Mouse (Mus musculus): Measurements from ENCODE around the gene Cdc25b. TPM values are rescaled to one million over a fixed set of nuclear protein-coding genes. Genes with fewer than 3 reads are reported as not detected.
A peak's percentile ranks its signal among the peaks of the same experiment; 100 is the strongest.

The Cdc25b gene
- polyA plus RNA-seq, 1 experiment: 73.8 TPM

GRCm38 (mm10) chr2:131200710-131201109 lies 14.0 kb downstream of the Cdc25b start:
- no peak overlapping the region for H3K4me3 ChIP-seq (ENCODE audit: insufficient read depth, poor library complexity, severe bottlenecking)
- H3ac ChIP-seq (ENCODE audit: control insufficient read depth, insufficient read length, low read depth): no peak overlapping the region
- no peaks in the 10 kb centered on the region for H3K79me3 ChIP-seq (ENCODE audit: low read depth)
- TF ChIP-seq MYOG (IDR thresholded peaks at IDR 0.05; ENCODE audit: control insufficient read depth, extremely low read depth, insufficient read length): no peak
- TF ChIP-seq MYOD1 (IDR thresholded peaks at IDR 0.05; ENCODE audit: control insufficient read depth, insufficient read length, low read depth): no peak
- TF ChIP-seq MAX (IDR thresholded peaks at IDR 0.05): no peak
- TF ChIP-seq CEBPB (IDR thresholded peaks at IDR 0.05; ENCODE audit: low read depth): no peak
- TF ChIP-seq FOSL1 (IDR thresholded peaks at IDR 0.05; ENCODE audit: insufficient read depth, low read length, poor library complexity, severe bottlenecking): no peak
- TF ChIP-seq CTCF (IDR thresholded peaks at IDR 0.05; ENCODE audit: control insufficient read depth, insufficient read depth, insufficient read length): no peak
- H3K79me2 ChIP-seq (ENCODE audit: control insufficient read depth, insufficient read depth): no peaks in the 10 kb centered on the region
- H3K27me3 ChIP-seq (ENCODE audit: control insufficient read depth, insufficient read depth, insufficient read length): no peaks in the 10 kb centered on the region
- peaks cover 58% of the 10 kb centered on the region for H3K36me3 ChIP-seq (ENCODE audit: control insufficient read depth, insufficient read depth)

- Histone ChIP-seq H3K4me3 (ENCODE audit: insufficient read depth, poor library complexity, severe bottlenecking) (no peak overlapping the region), H3ac (ENCODE audit: control insufficient read depth, insufficient read length, low read depth) (no peak overlapping the region), H3K27me3 (ENCODE audit: control insufficient read depth, insufficient read depth, insufficient read length) (no peaks in the 10 kb centered on the region), H3K36me3 (ENCODE audit: control insufficient read depth, insufficient read depth) (peaks cover 54% of the 10 kb centered on the region), H3K79me2 (ENCODE audit: control insufficient read depth, insufficient read depth) (no peaks in the 10 kb centered on the region), H3K79me3 (ENCODE audit: low read depth) (no peaks in the 10 kb centered on the region)
- no peak for TF ChIP-seq FOSL1 (IDR thresholded peaks at IDR 0.05; ENCODE audit: insufficient read depth, low read length, poor library complexity, severe bottlenecking)
Measured at GRCm38 (mm10) chr2:131201262-131201661, 14.5 kb downstream of the Cdc25b start.

- no peaks in the 10 kb centered on the region for H3K79me2 ChIP-seq (ENCODE audit: control insufficient read depth, insufficient read depth)
- peaks cover 28% of the 10 kb centered on the region for H3K36me3 ChIP-seq (ENCODE audit: control insufficient read depth, insufficient read depth)
- no peaks in the 10 kb centered on the region for H3K79me3 ChIP-seq (ENCODE audit: low read depth)
- no peaks in the 10 kb centered on the region for H3K27me3 ChIP-seq (ENCODE audit: control insufficient read depth, insufficient read depth, insufficient read length)
- TF ChIP-seq CEBPB (IDR thresholded peaks at IDR 0.05; ENCODE audit: low read depth): peak; percentile 52
- no peak for TF ChIP-seq MAX (IDR thresholded peaks at IDR 0.05)
- no peak overlapping the region for H3ac ChIP-seq (ENCODE audit: control insufficient read depth, insufficient read length, low read depth)
- H3K4me3 ChIP-seq (ENCODE audit: insufficient read depth, poor library complexity, severe bottlenecking): no peak overlapping the region
Measured at GRCm38 (mm10) chr2:131203816-131204409, 17.2 kb downstream of the Cdc25b start.

- no peaks in the 10 kb centered on the region for H3K27me3 ChIP-seq (ENCODE audit: control insufficient read depth, insufficient read depth, insufficient read length)
- no peak for TF ChIP-seq CEBPB (IDR thresholded peaks at IDR 0.05; ENCODE audit: low read depth)
- TF ChIP-seq CTCF (IDR thresholded peaks at IDR 0.05; ENCODE audit: control insufficient read depth, insufficient read depth, insufficient read length): no peak
- TF ChIP-seq USF1 (IDR thresholded peaks at IDR 0.05; ENCODE audit: low read depth): peak; percentile 69
- no peak for TF ChIP-seq FOSL1 (IDR thresholded peaks at IDR 0.05; ENCODE audit: insufficient read depth, low read length, poor library complexity, severe bottlenecking)
- peak; percentile 76 for TF ChIP-seq MYOD1 (IDR thresholded peaks at IDR 0.05; ENCODE audit: control insufficient read depth, insufficient read length, low read depth)
- TF ChIP-seq MYOG (IDR thresholded peaks at IDR 0.05; ENCODE audit: control insufficient read depth, extremely low read depth, insufficient read length): no peak
- TF ChIP-seq MAX (IDR thresholded peaks at IDR 0.05): peak; percentile 79
- no peaks in the 10 kb centered on the region for H3K79me3 ChIP-seq (ENCODE audit: low read depth)
- H3K79me2 ChIP-seq (ENCODE audit: control insufficient read depth, insufficient read depth): no peaks in the 10 kb centered on the region
- no peak overlapping the region for H3ac ChIP-seq (ENCODE audit: control insufficient read depth, insufficient read length, low read depth)
- peaks cover 23% of the 10 kb centered on the region for H3K36me3 ChIP-seq (ENCODE audit: control insufficient read depth, insufficient read depth)
- no peak overlapping the region for H3K4me3 ChIP-seq (ENCODE audit: insufficient read depth, poor library complexity, severe bottlenecking)
Measured at GRCm38 (mm10) chr2:131204410-131204981, 17.7 kb downstream of the Cdc25b start.

- Histone ChIP-seq H3K27me3 (ENCODE audit: control insufficient read depth, insufficient read depth, insufficient read length) (no peaks in the 10 kb centered on the region), H3K4me3 (ENCODE audit: insufficient read depth, poor library complexity, severe bottlenecking) (no peak overlapping the region), H3K79me2 (ENCODE audit: control insufficient read depth, insufficient read depth) (peaks cover 4% of the 10 kb centered on the region), H3K79me3 (ENCODE audit: low read depth) (no peaks in the 10 kb centered on the region), H3ac (ENCODE audit: control insufficient read depth, insufficient read length, low read depth) (no peak overlapping the region), H3K36me3 (ENCODE audit: control insufficient read depth, insufficient read depth) (peaks cover 11% of the 10 kb centered on the region)
- TF ChIP-seq MYOG (IDR thresholded peaks at IDR 0.05; ENCODE audit: control insufficient read depth, extremely low read depth, insufficient read length) (no peak), MAX (IDR thresholded peaks at IDR 0.05) (no peak), USF1 (IDR thresholded peaks at IDR 0.05; ENCODE audit: low read depth) (no peak), CTCF (IDR thresholded peaks at IDR 0.05; ENCODE audit: control insufficient read depth, insufficient read depth, insufficient read length) (no peak), FOSL1 (IDR thresholded peaks at IDR 0.05; ENCODE audit: insufficient read depth, low read length, poor library complexity, severe bottlenecking) (no peak), MYOD1 (IDR thresholded peaks at IDR 0.05; ENCODE audit: control insufficient read depth, insufficient read length, low read depth) (no peak), CEBPB (IDR thresholded peaks at IDR 0.05; ENCODE audit: low read depth) (no peak)
Measured at GRCm38 (mm10) chr2:131205521-131206182, 18.9 kb downstream of the Cdc25b start.

- no peak for TF ChIP-seq MYOD1 (IDR thresholded peaks at IDR 0.05; ENCODE audit: control insufficient read depth, insufficient read length, low read depth)
- no peak for TF ChIP-seq CTCF (IDR thresholded peaks at IDR 0.05; ENCODE audit: control insufficient read depth, insufficient read depth, insufficient read length)
- TF ChIP-seq CEBPB (IDR thresholded peaks at IDR 0.05; ENCODE audit: low read depth): no peak
- no peak for TF ChIP-seq MAX (IDR thresholded peaks at IDR 0.05)
- no peak for TF ChIP-seq USF1 (IDR thresholded peaks at IDR 0.05; ENCODE audit: low read depth)
- TF ChIP-seq FOSL1 (IDR thresholded peaks at IDR 0.05; ENCODE audit: insufficient read depth, low read length, poor library complexity, severe bottlenecking): no peak
- TF ChIP-seq MYOG (IDR thresholded peaks at IDR 0.05; ENCODE audit: control insufficient read depth, extremely low read depth, insufficient read length): no peak
- Histone ChIP-seq H3ac (ENCODE audit: control insufficient read depth, insufficient read length, low read depth) (no peak within 1 kb of the TSS), H3K79me3 (ENCODE audit: low read depth) (peaks cover under 1% of the 10 kb centered on the region), H3K27me3 (ENCODE audit: control insufficient read depth, insufficient read depth, insufficient read length) (no peaks in the 10 kb centered on the region), H3K4me3 (ENCODE audit: insufficient read depth, poor library complexity, severe bottlenecking) (no peak within 1 kb of the TSS), H3K79me2 (ENCODE audit: control insufficient read depth, insufficient read depth) (peaks cover 15% of the 10 kb centered on the region), H3K36me3 (ENCODE audit: control insufficient read depth, insufficient read depth) (peaks cover 11% of the 10 kb centered on the region)
Measured at GRCm38 (mm10) chr2:131206778-131207177, 20.0 kb downstream of the Cdc25b start, which contains the start of gene Ap5s1. TSS of gene Ap5s1 (plus strand) at chr2:131207078.

Data from C2C12 (cell line).